Mouse (Mus musculus): ENCODE results near the gene Prrc2a. TPM values are rescaled to one million over a fixed set of nuclear protein-coding genes. Genes with fewer than 3 reads are reported as not detected.

Gene Prrc2a
- polyA plus RNA-seq, 1 experiment, result 262 TPM

Other genes starting within 250 kb of the Prrc2a start
- gene Neu1, start 233.6 kb downstream of the Prrc2a start, polyA plus RNA-seq (2012; rRNA removed), result 30.4 and 43.8 TPM in 2 replicates
- 31.1 and 45.6 TPM in 2 replicates for gene Hspa1b, start 205.7 kb downstream of the Prrc2a start, polyA plus RNA-seq (2012; rRNA removed)
- gene Gm20481, start 195.0 kb downstream of the Prrc2a start, polyA plus RNA-seq (2012; rRNA removed), result not detected in 2 replicates
- gene Hspa1a, start 192.7 kb downstream of the Prrc2a start, polyA plus RNA-seq (2012; rRNA removed), result 16.4 and 25.7 TPM in 2 replicates
- gene Hspa1l, start 192.2 kb downstream of the Prrc2a start, polyA plus RNA-seq (2012; rRNA removed), result 0.34 and 0.59 TPM in 2 replicates
- gene Lsm2, start 183.0 kb downstream of the Prrc2a start, polyA plus RNA-seq (2012; rRNA removed), result 43.9 and 62.3 TPM in 2 replicates
- gene Vars, start 163.9 kb downstream of the Prrc2a start, polyA plus RNA-seq (2012; rRNA removed), result 95.5 and 126 TPM in 2 replicates
- 1.9 and 2.2 TPM in 2 replicates for gene Vwa7, start 148.3 kb downstream of the Prrc2a start, polyA plus RNA-seq (2012; rRNA removed)
- 0.58 and 1.9 TPM in 2 replicates for gene Sapcd1, start 136.9 kb downstream of the Prrc2a start, polyA plus RNA-seq (2012; rRNA removed)
- 2.6 and 5.6 TPM in 2 replicates for gene Msh5, start 118.2 kb downstream of the Prrc2a start, polyA plus RNA-seq (2012; rRNA removed)
- 131 and 147 TPM in 2 replicates for gene Clic1, start 114.9 kb downstream of the Prrc2a start, polyA plus RNA-seq (2012; rRNA removed)
- gene Ddah2, start 105.9 kb downstream of the Prrc2a start, polyA plus RNA-seq (2012; rRNA removed), result 16.3 and 20.7 TPM in 2 replicates
- gene Ly6g6c, start 99.5 kb downstream of the Prrc2a start, polyA plus RNA-seq (2012; rRNA removed), result 243 and 312 TPM in 2 replicates
- gene Mpig6b, start 98.7 kb downstream of the Prrc2a start, polyA plus RNA-seq (2012; rRNA removed), result 0.42 and 0.65 TPM in 2 replicates
- gene Ly6g6e, start 88.0 kb downstream of the Prrc2a start, polyA plus RNA-seq (2012; rRNA removed), result 99.6 and 112 TPM in 2 replicates
- 5.1 and 6.4 TPM in 2 replicates for gene Ly6g6d, start 86.8 kb downstream of the Prrc2a start, polyA plus RNA-seq (2012; rRNA removed)
- 1.2 and 2.0 TPM in 2 replicates for gene Ly6g6f, start 79.3 kb downstream of the Prrc2a start, polyA plus RNA-seq (2012; rRNA removed)
- gene Abhd16a, start 75.6 kb downstream of the Prrc2a start, polyA plus RNA-seq (2012; rRNA removed), result 88.7 and 152 TPM in 2 replicates
- gene Ly6g5c, start 56.6 kb downstream of the Prrc2a start, polyA plus RNA-seq (2012; rRNA removed), result 1.4 TPM in 1 of 2 replicates, not detected in the other
- gene Ly6g5b, start 49.5 kb downstream of the Prrc2a start, polyA plus RNA-seq (2012; rRNA removed), result 1.2 and 2.2 TPM in 2 replicates
- 9.3 and 11.8 TPM in 2 replicates for gene Gpank1, start 43.4 kb downstream of the Prrc2a start, polyA plus RNA-seq (2012; rRNA removed)
- 258 and 301 TPM in 2 replicates for gene Csnk2b, start 42.8 kb downstream of the Prrc2a start, polyA plus RNA-seq (2012; rRNA removed)
- gene D17H6S53E, start 38.5 kb downstream of the Prrc2a start, polyA plus RNA-seq (2012; rRNA removed), result 13.7 and 19.0 TPM in 2 replicates
- gene Apom, start 32.8 kb downstream of the Prrc2a start, polyA plus RNA-seq (2012; rRNA removed), result 0.08 and 0.20 TPM in 2 replicates
- gene Bag6, start 29.7 kb downstream of the Prrc2a start, polyA plus RNA-seq (2012; rRNA removed), result 92.9 and 94.1 TPM in 2 replicates
- 0.11 and 0.48 TPM in 2 replicates for gene Aif1, start 11.2 kb upstream of the Prrc2a start, polyA plus RNA-seq (2012; rRNA removed)
- 3.7 and 6.5 TPM in 2 replicates for gene Lst1, start 23.5 kb upstream of the Prrc2a start, polyA plus RNA-seq (2012; rRNA removed)
- 1.5 and 5.7 TPM in 2 replicates for gene Ltb, start 29.5 kb upstream of the Prrc2a start, polyA plus RNA-seq (2012; rRNA removed)
- gene Tnf, start 37.1 kb upstream of the Prrc2a start, polyA plus RNA-seq (2012; rRNA removed), result 0.24 and 0.42 TPM in 2 replicates
- 0.10 and 0.36 TPM in 2 replicates for gene Lta, start 40.5 kb upstream of the Prrc2a start, polyA plus RNA-seq (2012; rRNA removed)
- 0.42 TPM in 1 of 2 replicates, not detected in the other for gene Gm16181, start 55.9 kb upstream of the Prrc2a start, polyA plus RNA-seq (2012; rRNA removed)
- 1.3 and 1.7 TPM in 2 replicates for gene Atp6v1g2, start 68.8 kb upstream of the Prrc2a start, polyA plus RNA-seq (2012; rRNA removed)
- 15.7 and 37.5 TPM in 2 replicates for gene Nfkbil1, start 70.9 kb upstream of the Prrc2a start, polyA plus RNA-seq (2012; rRNA removed)
- 74.9 and 91.6 TPM in 2 replicates for gene Ddx39b, start 76.8 kb upstream of the Prrc2a start, polyA plus RNA-seq (2012; rRNA removed)
- 243 and 319 TPM in 2 replicates for gene H2-D1, start 97.8 kb upstream of the Prrc2a start, polyA plus RNA-seq (2012; rRNA removed)
- 0.04 TPM in 1 of 2 replicates, not detected in the other for gene H2-Q1, start 155.5 kb upstream of the Prrc2a start, polyA plus RNA-seq (2012; rRNA removed)
- gene H2-Q2, start 177.3 kb upstream of the Prrc2a start, polyA plus RNA-seq (2012; rRNA removed), result 0.18 and 0.54 TPM in 2 replicates
- 29.8 and 31.3 TPM in 2 replicates for gene H2-Q4, start 214.7 kb upstream of the Prrc2a start, polyA plus RNA-seq (2012; rRNA removed)

Data from stomach, adult 2 months (tissue).